Mouse (Mus musculus): Measurements from ENCODE around the gene Aadacl2. TPM values are rescaled to one million over a fixed set of nuclear protein-coding genes. Genes with fewer than 3 reads are reported as not detected.

The Aadacl2 gene
- polyA plus RNA-seq, 1 experiment: not detected

- no peak for TF ChIP-seq FLI1 (IDR thresholded peaks at IDR 0.05; ENCODE audit: low read length)
- TF ChIP-seq GATA1 (IDR thresholded peaks at IDR 0.05; ENCODE audit: borderline replicate concordance, low read length): no peak
- no peaks in the 10 kb centered on the region for H3K9me3 ChIP-seq
- H3K36me3 ChIP-seq (replicated peaks; ENCODE audit: low read length): no peaks in the 10 kb centered on the region
- H3K4me3 ChIP-seq (replicated peaks): no peak overlapping the region
- no peaks in the 10 kb centered on the region for H3K4me1 ChIP-seq
- H3K27me3 ChIP-seq (replicated peaks): no peaks in the 10 kb centered on the region
Measured at GRCm38 (mm10) chr3:60057070-60057808, 50.7 kb downstream of the Aadacl2 start.

DNA sequence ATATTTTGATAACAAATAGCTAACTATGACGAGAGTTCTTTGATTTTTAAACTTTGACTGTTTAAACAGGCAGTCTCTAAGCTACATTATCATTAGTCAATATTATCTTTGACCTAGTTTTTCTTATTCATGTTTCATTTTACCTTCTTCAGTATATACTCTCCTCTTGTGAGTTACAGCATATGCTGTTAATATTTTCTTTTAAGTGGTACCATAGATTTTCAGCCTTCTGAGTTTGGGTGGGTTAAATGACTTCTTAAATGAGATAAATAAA, 51.2 kb downstream of the Aadacl2 start:
- no peaks in the 10 kb centered on the region for H3K9me3 ChIP-seq
- no peak for TF ChIP-seq FLI1 (IDR thresholded peaks at IDR 0.05; ENCODE audit: low read length)
- TF ChIP-seq GATA1 (IDR thresholded peaks at IDR 0.05; ENCODE audit: borderline replicate concordance, low read length): no peak
- H3K27me3 ChIP-seq (replicated peaks): no peaks in the 10 kb centered on the region
- H3K4me3 ChIP-seq (replicated peaks): no peak overlapping the region
- no peaks in the 10 kb centered on the region for H3K4me1 ChIP-seq
- H3K36me3 ChIP-seq (replicated peaks; ENCODE audit: low read length): no peaks in the 10 kb centered on the region

Other genes starting within 250 kb of the Aadacl2 start
- not detected in 2 replicates for gene Gm8298, start 145.7 kb upstream of the Aadacl2 start, polyA plus RNA-seq (2012; ENCODE audit: insufficient read depth, low replicate concordance)
- not detected in 2 replicates for gene C130079G13Rik, start 81.5 kb upstream of the Aadacl2 start, polyA plus RNA-seq (2012; ENCODE audit: insufficient read depth, low replicate concordance)
- not detected in 2 replicates for gene Aadac, start 19.0 kb downstream of the Aadacl2 start, polyA plus RNA-seq (2012; ENCODE audit: insufficient read depth, low replicate concordance)
- gene Sucnr1, start 75.1 kb downstream of the Aadacl2 start, polyA plus RNA-seq (2012; ENCODE audit: insufficient read depth, low replicate concordance): not detected in 2 replicates

Measured in megakaryocyte, embryonic 14.5 days (primary cell).